Mouse (Mus musculus) kidney, embryonic 14.5 days (tissue): ENCODE measurements around the gene E330017A01Rik. TPM values are rescaled to one million over a fixed set of nuclear protein-coding genes. Genes with fewer than 3 reads are reported as not detected.

Experiments used
- ATAC-seq: fragments of 200-750 bp; cut with Nextera tagmentation; 2 replicates; pipeline ENCODE4 v1.8.0; 2017; ENCODE audit warnings: moderate number of reproducible peaks, mild to moderate bottlenecking, moderate TSS enrichment, moderate library complexity; ENCODE audit not compliant: low FRiP score, low TSS enrichment
- H3K27ac ChIP-seq: fragments of 300-500 bp; sonication (generic); 2 replicates; pipeline ENCODE4 v1.5.1; 2014; ENCODE audit warnings: low read depth, mild to moderate bottlenecking, low read length, moderate library complexity, mixed read lengths
- H3K27me3 ChIP-seq: fragments of 300-500 bp; sonication (generic); 2 replicates; pipeline ENCODE4 v1.6.1; 2014; ENCODE audit warnings: mild to moderate bottlenecking, low read length; ENCODE audit not compliant: control insufficient read depth, insufficient read depth
- H3K36me3 ChIP-seq: fragments of 300-500 bp; sonication (generic); 2 replicates; pipeline ENCODE4 v1.6.1; 2014; ENCODE audit warnings: low read length, mixed read lengths; ENCODE audit not compliant: control insufficient read depth, insufficient read depth
- H3K4me1 ChIP-seq: fragments of 300-500 bp; sonication (generic); 2 replicates; pipeline ENCODE4 v1.6.1; 2014; ENCODE audit warnings: low read length, mixed read lengths; ENCODE audit not compliant: control insufficient read depth, insufficient read depth
- H3K4me2 ChIP-seq: fragments of 300-500 bp; sonication (generic); replicated peaks from 2 replicates; pipeline ENCODE4 v1.6.1; 2014; ENCODE audit warnings: low read depth, mild to moderate bottlenecking, low read length
- H3K4me3 ChIP-seq: fragments of 300-500 bp; sonication (generic); 2 replicates; pipeline ENCODE4 v1.5.1; 2014; ENCODE audit warnings: mild to moderate bottlenecking, low read length
- H3K9ac ChIP-seq: fragments of 300-500 bp; sonication (generic); 2 replicates; pipeline ENCODE4 v1.6.1; 2014; ENCODE audit warnings: low read depth, mild to moderate bottlenecking, low read length, moderate library complexity
- H3K9me3 ChIP-seq: fragments of 300-500 bp; sonication (generic); 2 replicates; pipeline ENCODE4 v1.6.1; 2016; ENCODE audit warnings: low read length; ENCODE audit not compliant: control insufficient read depth
- polyA plus RNA-seq: library from polyadenylated mRNA; unstranded; fragments of >200 nt; fragmentation: Nextera tagmentation; extraction: Ambion mirVana; gene quantifications from 2 replicates; pipeline ENCODE4 v1.2.1, GENCODE M21; 2014

E330017A01Rik gene
- polyA plus RNA-seq, 1 experiment from 2014 or later, result 0.39 TPM

- H3K9ac ChIP-seq, result no peak overlapping the region
- H3K4me3 ChIP-seq, result no peak overlapping the region
- H3K36me3 ChIP-seq, result no peaks in the 10 kb centered on the region
- no peaks in the 10 kb centered on the region for H3K4me1 ChIP-seq
- H3K27ac ChIP-seq, result no peak overlapping the region
- H3K27me3 ChIP-seq, result no peaks in the 10 kb centered on the region
- no peak for ATAC-seq
- no peaks in the 10 kb centered on the region for H3K9me3 ChIP-seq
- H3K4me2 ChIP-seq, result no peak overlapping the region
Measured at GRCm38 (mm10) chr16:58589444-58589843, 49.1 kb downstream of the E330017A01Rik start.

Other genes starting within 250 kb of the E330017A01Rik start
- gene Dcbld2, start 230.3 kb downstream of the E330017A01Rik start, polyA plus RNA-seq, result 8.0 and 9.3 TPM in 2 replicates
- gene St3gal6, start 114.5 kb downstream of the E330017A01Rik start, polyA plus RNA-seq, result 46.9 and 56.9 TPM in 2 replicates
- not detected in 2 replicates for gene Gm813, start 21.8 kb downstream of the E330017A01Rik start, polyA plus RNA-seq
- 22.3 and 29.6 TPM in 2 replicates for gene Cpox, start 31.6 kb upstream of the E330017A01Rik start, polyA plus RNA-seq
- 0.11 TPM in 1 of 2 replicates, not detected in the other for gene Gpr15, start 80.3 kb upstream of the E330017A01Rik start, polyA plus RNA-seq
- gene Cldnd1, start 89.2 kb upstream of the E330017A01Rik start, polyA plus RNA-seq, result 106 and 125 TPM in 2 replicates
- gene Olfr172, start 124.4 kb upstream of the E330017A01Rik start, polyA plus RNA-seq, result not detected in 2 replicates
- gene Olfr173, start 161.5 kb upstream of the E330017A01Rik start, polyA plus RNA-seq, result not detected in 2 replicates
- not detected in 2 replicates for gene Olfr175-ps1, start 188.0 kb upstream of the E330017A01Rik start, polyA plus RNA-seq
- not detected in 2 replicates for gene Olfr177, start 236.0 kb upstream of the E330017A01Rik start, polyA plus RNA-seq